Mouse (Mus musculus) ES-E14 (cell line): ENCODE measurements around the gene Cpne4. TPM values are rescaled to one million over a fixed set of nuclear protein-coding genes. Genes with fewer than 3 reads are reported as not detected.

Experiments
- DNase-seq: peaks from one replicate; pipeline ENCODE4 v3.0.0-alpha.2; 2013; ENCODE audit warnings: low read depth, low spot score
- H3K27ac ChIP-seq: 2 replicates; pipeline ENCODE4 v1.5.1; 2012; ENCODE audit warnings: low read depth, mild to moderate bottlenecking, low read length, moderate library complexity, mixed read lengths; ENCODE audit not compliant: poor library complexity, insufficient read depth, severe bottlenecking
- H3K36me3 ChIP-seq: 2 replicates; pipeline ENCODE4 v1.6.1; 2012; ENCODE audit warnings: mild to moderate bottlenecking, low read length, moderate library complexity, mixed read lengths; ENCODE audit not compliant: control insufficient read depth, poor library complexity, insufficient read depth, severe bottlenecking
- H3K4me1 ChIP-seq, 2 experiments: fragments of 150-350 bp in 1 of 2; sonication (generic) in 1 of 2; 2 replicates each; pipeline ENCODE4 v1.6.1; 2012; ENCODE audit warnings: low read length in 2 of 2, mild to moderate bottlenecking in 1 of 2, mixed read lengths in 1 of 2; ENCODE audit not compliant: control insufficient read depth in 2 of 2, insufficient read depth in 2 of 2, poor library complexity in 1 of 2
- H3K4me3 ChIP-seq, 2 experiments: fragments of 150-350 bp in 1 of 2; sonication (generic) in 1 of 2; 2 replicates each; pipeline ENCODE4 v1.5.1; 2012; ENCODE audit warnings: low read length in 2 of 2, low read depth in 1 of 2, mild to moderate bottlenecking in 1 of 2, mixed read lengths in 1 of 2; ENCODE audit not compliant: insufficient read depth in 1 of 2, poor library complexity in 1 of 2, severe bottlenecking in 1 of 2
- H3K9ac ChIP-seq: 2 replicates; pipeline ENCODE4 v1.6.1; 2012; ENCODE audit warnings: low read depth, mild to moderate bottlenecking, low read length, mixed read lengths; ENCODE audit not compliant: poor library complexity, insufficient read depth, severe bottlenecking
- H3K9me3 ChIP-seq: fragments of 150-350 bp; sonication (generic); 2 replicates; pipeline ENCODE4 v1.6.1; 2012; ENCODE audit warnings: low read depth, mild to moderate bottlenecking, low read length; ENCODE audit not compliant: control insufficient read depth, insufficient read depth
- CHD2 ChIP-seq: IDR thresholded peaks from 2 replicates; pipeline ENCODE4 v1.6.1; 2014; ENCODE audit warnings: mild to moderate bottlenecking, low read depth, low read length, inconsistent platforms
- HCFC1 ChIP-seq: IDR thresholded peaks from 2 replicates; pipeline ENCODE4 v1.6.1; 2012; ENCODE audit warnings: low read length, inconsistent platforms, borderline replicate concordance; ENCODE audit not compliant: insufficient read depth
- MAFK ChIP-seq: IDR thresholded peaks from 2 replicates; pipeline ENCODE4 v1.6.1; 2014; ENCODE audit warnings: mild to moderate bottlenecking, low read depth, low read length, inconsistent platforms; ENCODE audit not compliant: insufficient read depth
- ZC3H11A ChIP-seq: IDR thresholded peaks from 2 replicates; pipeline ENCODE4 v1.6.1; 2012; ENCODE audit warnings: low read depth, mild to moderate bottlenecking, inconsistent platforms, low read length, borderline replicate concordance
- ZNF384 ChIP-seq: IDR thresholded peaks from 2 replicates; pipeline ENCODE4 v1.6.1; 2012; ENCODE audit warnings: low read depth, low read length, inconsistent platforms
- in situ Hi-C, 2 experiments: fragments of 600-800 bp; cut with MboI; formaldehyde crosslinking; loops; one replicate each; pipeline ENCODE4 v1.15.1; 2025; ENCODE audit warnings: low sequenced_read_pairs in 2 of 2, inconsistent platforms in 1 of 2; ENCODE audit not compliant: unreplicated experiment in 2 of 2
- total RNA-seq: library from RNA; depleted of rRNA; stranded (reverse); fragments of 300-350 nt; gene quantifications from 2 replicates; pipeline ENCODE4 v1.2.3, GENCODE M21; 2012

The Cpne4 gene
- total RNA-seq, 1 experiment, result 0.13 TPM

DNA sequence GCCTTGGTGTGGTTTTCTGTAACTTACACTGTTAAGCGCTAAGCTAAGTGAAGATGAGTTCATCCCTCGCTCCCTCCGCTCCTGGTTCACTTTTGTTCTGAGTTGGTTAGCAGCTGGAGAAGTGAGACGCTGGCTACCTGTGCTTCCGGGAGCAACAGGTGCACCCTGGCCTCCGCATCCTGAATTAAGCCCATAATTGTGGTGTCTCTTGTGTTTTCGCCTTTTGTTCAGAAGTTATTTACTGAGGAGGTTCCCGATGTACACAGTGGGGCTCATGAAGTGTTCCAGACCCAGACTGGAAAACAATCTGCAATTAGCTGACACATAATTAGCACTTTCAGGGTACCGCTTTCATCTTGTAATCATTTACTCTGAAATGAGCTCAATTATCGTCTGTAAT lies 522.0 kb downstream of the Cpne4 start:
- DNase-seq, result no peak
- in situ Hi-C loops, result no loop called here
- no peak for TF ChIP-seq ZNF384
- TF ChIP-seq HCFC1, result no peak
- no peak for TF ChIP-seq CHD2
- no peak for TF ChIP-seq ZC3H11A
- no peak for TF ChIP-seq MAFK
- Histone ChIP-seq H3K27ac (no peak overlapping the region), H3K4me3 (no peak overlapping the region), H3K9me3 (no peaks in the 10 kb centered on the region), H3K9ac (no peak overlapping the region), H3K4me1 (no peaks in the 10 kb centered on the region), H3K36me3 (peaks cover 13% of the 10 kb centered on the region)

DNA sequence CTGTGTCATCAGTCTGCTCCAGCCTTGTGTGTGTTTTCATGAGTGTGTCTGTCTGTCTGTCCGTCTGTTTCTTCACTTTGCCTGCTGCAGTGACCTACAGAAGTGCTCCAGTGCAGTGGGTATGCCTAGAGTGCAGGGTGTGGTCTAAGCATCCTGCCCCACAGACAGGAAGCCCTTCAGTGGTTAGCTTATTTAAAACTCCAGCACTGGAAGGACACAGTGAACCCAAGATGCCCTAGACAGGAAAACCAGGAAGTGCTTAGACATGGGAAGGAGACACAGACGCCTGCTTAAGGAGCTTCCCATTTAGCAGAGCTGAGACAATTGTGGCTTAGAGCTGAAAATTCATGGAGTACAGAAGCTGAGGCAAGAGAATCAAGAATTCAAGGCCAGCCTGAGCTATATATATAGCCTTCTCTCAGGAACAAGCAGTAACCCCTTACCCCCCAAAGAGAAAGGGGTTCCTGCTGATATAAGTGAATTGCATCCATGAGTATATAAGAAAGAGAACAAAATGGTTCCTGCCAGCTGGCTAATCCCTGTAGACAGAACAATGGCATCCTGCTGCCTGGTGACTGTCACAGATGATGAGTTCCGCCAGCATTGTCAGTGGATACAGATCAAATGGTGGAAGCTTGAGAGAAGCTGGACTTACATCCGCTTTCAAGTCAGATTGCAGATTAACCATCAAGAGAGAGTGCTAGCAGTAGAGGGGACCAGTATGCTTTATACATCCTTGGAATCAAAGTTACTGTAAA lies 526.1 kb downstream of the Cpne4 start:
- Histone ChIP-seq H3K4me3 (no peak overlapping the region), H3K27ac (no peak overlapping the region), H3K9me3 (no peaks in the 10 kb centered on the region), H3K4me1 (no peaks in the 10 kb centered on the region), H3K36me3 (peaks cover 11% of the 10 kb centered on the region), H3K9ac (no peak overlapping the region)
- in situ Hi-C loops, result no loop called here
- TF ChIP-seq HCFC1, result no peak
- TF ChIP-seq ZC3H11A, result no peak
- no peak for TF ChIP-seq MAFK
- no peak for TF ChIP-seq CHD2
- no peak for TF ChIP-seq ZNF384
- DNase-seq, result no peak

DNA sequence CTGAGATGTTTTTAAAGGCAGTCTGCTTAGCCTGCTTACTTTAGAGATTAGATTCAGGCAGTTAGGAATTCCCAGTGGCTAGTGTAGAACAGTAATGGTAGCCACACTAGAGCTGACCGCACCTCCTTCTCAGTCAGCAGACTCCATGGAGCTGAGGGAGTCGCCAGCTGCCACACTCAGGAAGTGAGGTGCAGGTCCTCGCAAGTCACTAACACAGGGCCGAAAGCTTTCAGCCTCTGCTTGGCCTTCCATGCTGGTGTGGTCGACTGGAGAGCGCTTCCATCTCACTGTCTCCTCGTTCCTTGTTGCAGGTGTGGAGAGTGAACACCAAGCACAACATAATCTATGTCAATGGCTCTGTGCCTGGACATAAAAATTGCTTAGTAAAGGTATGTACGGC lies 527.8 kb downstream of the Cpne4 start:
- DNase-seq, result no peak
- Histone ChIP-seq H3K9ac (no peak overlapping the region), H3K4me3 (no peak overlapping the region), H3K36me3 (peaks cover 11% of the 10 kb centered on the region), H3K4me1 (no peaks in the 10 kb centered on the region), H3K27ac (no peak overlapping the region), H3K9me3 (no peaks in the 10 kb centered on the region)
- in situ Hi-C loops, result no loop called here
- no peak for TF ChIP-seq HCFC1

DNA sequence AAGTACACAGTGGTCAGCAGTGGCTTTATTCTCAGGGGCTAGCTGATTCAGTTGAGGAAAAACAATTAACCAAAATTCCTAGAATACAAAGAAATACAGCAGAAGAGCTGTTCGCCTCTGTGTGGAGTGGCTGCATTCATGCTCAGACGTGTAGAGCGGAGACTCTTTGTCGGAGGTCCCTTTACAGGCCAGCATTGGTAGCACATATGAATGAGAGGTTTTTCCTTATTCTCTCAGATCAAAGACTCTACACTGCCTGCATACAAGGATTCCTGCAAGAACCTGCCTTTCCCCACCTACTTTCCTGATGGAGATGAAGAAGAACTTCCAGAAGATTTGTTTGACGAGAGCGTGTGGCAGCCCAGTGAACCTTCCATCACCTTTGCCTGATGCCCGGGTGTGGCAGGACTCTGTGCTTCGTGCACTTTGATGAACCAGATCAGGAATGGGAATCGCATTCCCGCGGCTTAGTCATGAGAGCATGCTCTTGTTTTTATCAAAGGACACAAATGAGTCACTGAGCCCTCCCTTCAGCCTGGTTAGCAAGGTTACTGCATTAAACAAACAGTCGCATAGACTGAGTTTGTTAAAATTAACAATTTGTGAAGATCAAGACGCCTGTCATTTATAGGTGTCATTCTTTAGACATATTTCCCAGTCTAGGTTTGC lies 529.8 kb downstream of the Cpne4 start:
- H3K27ac ChIP-seq, result no peak overlapping the region
- no peaks in the 10 kb centered on the region for H3K9me3 ChIP-seq
- H3K36me3 ChIP-seq, result peaks cover 10% of the 10 kb centered on the region
- H3K4me1 ChIP-seq, result no peaks in the 10 kb centered on the region
- no peak overlapping the region for H3K9ac ChIP-seq
- TF ChIP-seq MAFK, result no peak
- no peak for TF ChIP-seq CHD2
- TF ChIP-seq HCFC1, result no peak
- no peak for TF ChIP-seq ZC3H11A
- no peak for TF ChIP-seq ZNF384
- H3K4me3 ChIP-seq, result no peak overlapping the region
- no peak for DNase-seq
- in situ Hi-C loops, result no loop called here

DNA sequence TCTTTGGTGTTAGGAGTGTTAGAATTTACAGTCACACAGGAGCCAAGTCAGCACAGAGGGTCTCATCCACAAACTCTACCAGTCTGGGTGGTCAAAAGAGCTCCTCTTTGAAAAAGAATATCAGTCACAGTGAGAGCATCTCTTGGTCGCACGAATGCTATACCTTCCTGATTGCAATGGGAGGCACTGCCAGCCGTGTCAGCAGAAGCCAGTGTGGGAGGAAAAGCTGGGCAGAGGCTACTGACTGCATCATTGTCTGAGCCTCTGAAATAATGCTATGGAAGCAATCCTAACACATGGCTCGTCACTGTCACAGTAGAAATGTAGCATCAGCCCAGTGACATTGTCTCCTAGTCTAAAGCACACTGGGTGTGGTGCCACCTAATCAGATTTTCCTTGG lies 531.4 kb downstream of the Cpne4 start:
- DNase-seq, result no peak
- Histone ChIP-seq H3K4me1 (no peaks in the 10 kb centered on the region), H3K9ac (no peak overlapping the region), H3K9me3 (no peaks in the 10 kb centered on the region), H3K4me3 (no peak overlapping the region), H3K27ac (no peak overlapping the region), H3K36me3 (peaks cover 7% of the 10 kb centered on the region)
- TF ChIP-seq ZC3H11A, result no peak
- no peak for TF ChIP-seq ZNF384
- no peak for TF ChIP-seq MAFK
- TF ChIP-seq HCFC1, result no peak
- in situ Hi-C loops, result no loop called here
